Mouse (Mus musculus) mouse embryonic stem cell (cell line): ENCODE results near the gene Reps2.

Source experiments
- in situ Hi-C, 2 experiments: fragments of 300-500 bp; cut with MboI; formaldehyde crosslinking; loops; 1 replicate in 1 of 2; 3 replicates in 1 of 2; pipeline ENCODE4 v1.14.3; 2019 to 2020; ENCODE audit warnings: low sequenced_read_pairs in 2 of 2, low pct_unique_long_range_greater_than_20kb in 1 of 2, mixed read lengths in 1 of 2; ENCODE audit not compliant: unreplicated experiment in 1 of 2

Gene Reps2

DNA sequence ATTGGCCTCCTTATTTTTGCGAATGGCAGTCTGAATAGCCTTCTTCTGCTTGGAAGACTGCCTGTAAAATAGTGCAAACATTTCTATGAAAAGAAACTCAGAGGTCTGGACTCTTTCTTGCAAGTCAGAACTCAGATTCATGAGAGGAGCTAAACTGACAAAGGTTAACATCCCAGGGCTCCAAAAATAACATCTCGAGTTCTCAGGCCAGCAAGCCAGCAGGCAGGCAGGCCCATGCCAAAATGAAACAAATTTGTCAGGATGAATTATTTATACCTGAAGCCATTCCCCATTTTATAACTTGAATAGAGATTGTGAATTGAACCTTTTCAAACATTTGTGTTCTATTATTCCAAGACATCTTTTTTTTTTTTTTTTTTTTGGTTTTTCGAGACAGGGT is 215.8 kb downstream of the Reps2 start:
- in situ Hi-C loops, result no loop called here

DNA sequence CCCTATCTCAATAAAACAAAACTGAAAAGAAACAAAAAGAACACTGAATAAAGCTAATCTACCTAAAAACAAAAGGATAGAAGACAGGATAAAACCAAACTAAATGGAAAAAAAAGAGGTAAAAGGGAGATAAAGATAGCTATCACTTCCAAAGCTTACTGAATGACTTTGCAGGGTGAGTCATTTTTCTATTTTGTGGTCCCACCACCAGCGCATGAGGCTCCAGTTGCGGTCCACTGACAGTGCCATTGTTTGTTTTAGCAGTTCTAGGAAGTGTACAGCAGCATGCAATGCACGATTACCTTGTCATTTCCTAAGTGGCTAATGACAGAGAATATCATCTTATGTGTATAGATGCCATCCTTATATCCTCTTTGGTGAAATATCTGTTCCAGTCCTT is 224.0 kb downstream of the Reps2 start:
- in situ Hi-C loops, result no loop called here

- in situ Hi-C loops, result no loop called here
Measured at GRCm38 (mm10) chrX:162413124-162413523, 230.3 kb downstream of the Reps2 start.

GRCm38 (mm10) chrX:162407291-162407690 is 236.2 kb downstream of the Reps2 start:
- in situ Hi-C loops, result no loop called here

GRCm38 (mm10) chrX:162402487-162402886 is 241.0 kb downstream of the Reps2 start:
- in situ Hi-C loops, result no loop called here

DNA sequence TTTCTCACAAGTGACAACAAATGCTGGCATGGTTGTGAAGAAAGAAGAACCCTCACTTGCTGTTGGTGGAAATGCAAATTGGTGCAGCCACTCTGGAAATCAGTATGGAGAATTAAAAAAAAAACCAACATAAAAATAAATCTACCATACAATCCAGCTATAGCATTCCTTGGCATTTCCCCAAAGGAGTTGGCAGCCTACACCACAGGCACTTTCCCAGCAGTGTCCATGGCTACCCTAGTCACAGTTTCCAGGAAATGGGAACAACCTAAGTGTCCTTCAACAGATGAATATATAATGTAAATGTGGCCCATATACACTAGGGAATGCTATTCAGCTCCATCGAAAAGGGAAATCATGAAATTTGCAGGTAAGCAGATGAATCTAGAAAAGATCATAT is 262.7 kb downstream of the Reps2 start:
- in situ Hi-C loops, result no loop called here

GRCm38 (mm10) chrX:162363206-162363605 is 280.2 kb downstream of the Reps2 start:
- in situ Hi-C loops, result no loop called here
